Mouse (Mus musculus) embryonic facial prominence, embryonic 11.5 days (tissue): ENCODE data around the gene Klhdc1. TPM values are rescaled to one million over a fixed set of nuclear protein-coding genes. Genes with fewer than 3 reads are reported as not detected.

ENCODE experiments used
- ATAC-seq: fragments of 200-750 bp; cut with Nextera tagmentation; replicated peaks from 2 replicates; pipeline ENCODE4 v1.8.0; 2017; ENCODE audit warnings: low read depth; ENCODE audit not compliant: insufficient number of reproducible peaks, low FRiP score, low TSS enrichment
- DNase-seq: peaks from one replicate; pipeline ENCODE4 v3.0.0-alpha.2; 2015; ENCODE audit warnings: low spot score
- H3K27ac ChIP-seq: fragments of 300-500 bp; sonication (generic); replicated peaks from 2 replicates; pipeline ENCODE4 v1.5.1; 2014; ENCODE audit warnings: mild to moderate bottlenecking, low read depth, low read length, control low read depth
- H3K27me3 ChIP-seq: fragments of 300-500 bp; sonication (generic); 2 replicates; pipeline ENCODE4 v1.6.1; 2014; ENCODE audit warnings: mild to moderate bottlenecking, low read length, moderate library complexity, mixed read lengths; ENCODE audit not compliant: control insufficient read depth, insufficient read depth
- H3K36me3 ChIP-seq: fragments of 300-500 bp; sonication (generic); replicated peaks from 2 replicates; pipeline ENCODE4 v1.6.1; 2014; ENCODE audit warnings: low read depth, mild to moderate bottlenecking, low read length, moderate library complexity, mixed read lengths; ENCODE audit not compliant: control insufficient read depth, insufficient read depth
- H3K4me1 ChIP-seq: fragments of 300-500 bp; sonication (generic); 2 replicates; pipeline ENCODE4 v1.6.1; 2014; ENCODE audit warnings: low read length, mixed read lengths; ENCODE audit not compliant: control insufficient read depth, insufficient read depth
- H3K4me2 ChIP-seq: fragments of 300-500 bp; sonication (generic); 2 replicates; pipeline ENCODE4 v1.6.1; 2014; ENCODE audit warnings: low read depth, mild to moderate bottlenecking, control low read depth, low read length, moderate library complexity
- H3K4me3 ChIP-seq: fragments of 300-500 bp; sonication (generic); 2 replicates; pipeline ENCODE4 v1.5.1; 2014; ENCODE audit warnings: low read depth, low read length, control low read depth
- H3K9ac ChIP-seq: fragments of 300-500 bp; sonication (generic); replicated peaks from 2 replicates; pipeline ENCODE4 v1.6.1; 2014; ENCODE audit warnings: mild to moderate bottlenecking, control low read depth, low read length
- H3K9me3 ChIP-seq: fragments of 300-500 bp; sonication (generic); replicated peaks from 2 replicates; pipeline ENCODE4 v1.6.1; 2016; ENCODE audit warnings: mild to moderate bottlenecking, low read length, inconsistent platforms, mixed read lengths; ENCODE audit not compliant: control insufficient read depth
- WGBS: fragments of 180-500 bp; shearing (Covaris S2); extraction: QIAGEN DNeasy Blood & Tissue Kit; methylation state at CpG from one replicate; pipeline ENCODE4 v1.1.7; 2014; 5-methylcytosine and 5-hydroxymethylcytosine counted together
- polyA plus RNA-seq: library from polyadenylated mRNA; unstranded; fragments of >200 nt; fragmentation: Nextera tagmentation; extraction: Ambion mirVana; gene quantifications from 2 replicates; pipeline ENCODE4 v1.2.1, GENCODE M21; 2014

Klhdc1 gene
- polyA plus RNA-seq, 1 experiment from 2014 or later, result 4.6 TPM

DNA sequence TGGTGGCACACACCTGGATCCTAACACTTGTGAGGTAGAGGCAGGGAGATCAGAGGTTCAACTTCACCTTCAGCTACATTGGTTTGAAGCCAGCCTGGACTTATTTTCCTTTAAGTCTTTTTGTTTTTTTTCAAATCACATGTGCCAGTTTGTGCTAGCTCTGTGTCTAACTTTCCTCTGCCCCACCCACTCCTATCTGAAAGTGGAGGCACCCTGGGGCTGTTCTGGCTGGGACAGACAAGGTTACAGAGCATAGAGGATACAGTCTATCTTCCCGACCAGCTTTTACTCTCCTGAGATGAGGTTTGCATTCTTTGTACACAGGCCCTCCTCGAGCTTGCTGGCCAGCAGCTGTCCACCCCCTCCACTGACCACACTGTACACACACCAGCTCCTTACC, 52.8 kb downstream of the Klhdc1 start:
- Histone ChIP-seq H3K9ac (no peak overlapping the region), H3K4me2 (no peak overlapping the region), H3K27me3 (no peaks in the 10 kb centered on the region), H3K27ac (no peak overlapping the region), H3K4me3 (no peak overlapping the region), H3K4me1 (no peaks in the 10 kb centered on the region; the same call in 1 of the 2 replicates), H3K36me3 (no peaks in the 10 kb centered on the region), H3K9me3 (no peaks in the 10 kb centered on the region)
- 52% methylated on average over 2 of the region's 2 CpGs for WGBS
- no peak for DNase-seq
- no peak for ATAC-seq

GRCm38 (mm10) chr12:69294936-69295335, 54.0 kb downstream of the Klhdc1 start:
- Histone ChIP-seq H3K4me3 (no peak overlapping the region), H3K36me3 (no peaks in the 10 kb centered on the region), H3K9me3 (no peaks in the 10 kb centered on the region), H3K27me3 (no peaks in the 10 kb centered on the region), H3K9ac (no peak overlapping the region), H3K27ac (no peak overlapping the region), H3K4me1 (no peaks in the 10 kb centered on the region; the same call in 1 of the 2 replicates), H3K4me2 (no peak overlapping the region)
- no peak for ATAC-seq
- WGBS, result 86% methylated on average over 2 of the region's 2 CpGs
- DNase-seq, result no peak

DNA sequence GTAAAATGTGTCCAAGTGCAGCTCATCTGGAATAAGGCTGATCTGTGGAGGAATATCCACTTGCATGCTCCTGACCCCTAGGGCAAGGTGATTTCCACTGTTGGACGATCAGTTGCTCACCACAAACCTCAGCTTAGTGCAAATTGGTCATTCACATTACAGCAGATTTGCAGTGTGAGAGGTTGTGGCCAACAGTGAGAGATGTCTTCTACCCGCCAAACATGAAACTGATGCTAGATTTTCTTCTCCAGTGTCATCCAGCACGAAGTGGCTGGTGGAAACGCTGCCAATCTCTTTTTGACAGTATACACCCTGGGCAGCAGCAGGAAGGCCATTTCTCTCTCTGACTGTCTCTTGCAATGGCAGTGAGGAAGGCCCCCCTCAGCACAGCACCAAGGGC, 54.7 kb downstream of the Klhdc1 start:
- WGBS, result 80% methylated on average over 4 of the region's 4 CpGs
- Histone ChIP-seq H3K9ac (peak overlapping the region; percentile 99), H3K27ac (no peak overlapping the region), H3K4me1 (no peaks in the 10 kb centered on the region; the same call in 1 of the 2 replicates), H3K4me3 (peak overlapping the region; percentile 95; the same call in 1 of the 2 replicates), H3K9me3 (no peaks in the 10 kb centered on the region), H3K4me2 (no peak overlapping the region; the same call in 1 of the 2 replicates), H3K27me3 (no peaks in the 10 kb centered on the region), H3K36me3 (no peaks in the 10 kb centered on the region)
- no peak for ATAC-seq
- no peak for DNase-seq

- Histone ChIP-seq H3K36me3 (no peaks in the 10 kb centered on the region; the same call in 1 of the 2 replicates), H3K9me3 (no peaks in the 10 kb centered on the region), H3K4me1 (no peaks in the 10 kb centered on the region; the same call in 1 of the 2 replicates), H3K27ac (peak within 1 kb of the TSS; percentile 96), H3K9ac (peak within 1 kb of the TSS; percentile 99), H3K4me3 (peak within 1 kb of the TSS; percentile 95), H3K4me2 (peak within 1 kb of the TSS; percentile 71), H3K27me3 (no peaks in the 10 kb centered on the region)
- peak; percentile 90 for DNase-seq
- ATAC-seq, result peak; percentile 95
- WGBS, result under 1% methylated on average over 86 of the region's 98 CpGs
Measured at GRCm38 (mm10) chr12:69296511-69297410, 55.8 kb downstream of the Klhdc1 start, which contains the start of gene Klhdc2. TSS of gene Klhdc2 (plus strand) at chr12:69296681.

DNA sequence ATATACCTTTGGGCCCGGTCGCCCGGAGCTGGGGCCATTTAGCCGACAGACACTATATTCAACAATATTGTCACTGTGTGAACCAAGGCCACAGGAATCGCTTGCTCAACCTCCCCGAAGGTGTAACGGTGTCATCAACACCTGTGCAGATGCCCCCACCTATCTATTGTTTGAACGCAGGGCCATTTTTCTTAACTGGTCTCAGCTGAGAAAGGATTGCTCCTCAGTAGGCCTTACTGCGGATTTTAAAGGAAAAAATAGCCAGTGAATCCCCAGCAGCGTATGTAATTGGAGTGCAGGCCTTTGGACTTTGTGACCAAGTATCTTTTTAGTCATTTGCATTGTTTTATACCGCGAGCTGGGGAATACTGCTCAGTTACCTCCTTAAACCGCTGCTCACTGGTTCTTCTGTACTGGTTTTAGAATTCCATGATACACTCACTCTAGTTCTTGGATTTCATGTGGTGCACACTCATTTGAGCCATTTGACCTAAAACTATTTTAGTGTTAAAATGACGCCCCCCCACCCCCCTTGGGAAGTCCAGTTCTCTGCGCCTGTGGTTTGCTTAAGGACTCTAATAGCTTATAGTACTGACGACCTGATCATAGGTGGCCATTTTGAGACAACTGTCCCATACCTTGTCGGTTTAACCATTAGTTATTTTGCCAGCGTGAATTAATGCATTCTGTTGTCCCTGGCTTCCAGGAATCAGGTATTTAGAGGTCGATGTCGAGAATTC, 56.6 kb downstream of the Klhdc1 start:
- peak overlapping the region; percentile 96; the same call in 1 of the 2 replicates for H3K27ac ChIP-seq

GRCm38 (mm10) chr12:69298281-69298680, 57.3 kb downstream of the Klhdc1 start:
- no peak for ATAC-seq
- Histone ChIP-seq H3K4me2 (peak overlapping the region; percentile 4; the same call in 1 of the 2 replicates), H3K9ac (no peak overlapping the region), H3K27me3 (no peaks in the 10 kb centered on the region), H3K4me3 (peak overlapping the region; percentile 8; the same call in 1 of the 2 replicates), H3K4me1 (no peaks in the 10 kb centered on the region; the same call in 1 of the 2 replicates), H3K9me3 (no peaks in the 10 kb centered on the region), H3K27ac (no peak overlapping the region), H3K36me3 (no peaks in the 10 kb centered on the region; the same call in 1 of the 2 replicates)
- DNase-seq, result no peak
- 92% methylated on average over 4 of the region's 4 CpGs for WGBS

More for the DNA sequence above, 56.6 kb downstream of the Klhdc1 start:
- Histone ChIP-seq H3K27me3 (no peaks in the 10 kb centered on the region), H3K9ac (peak overlapping the region; percentile 99), H3K4me1 (no peaks in the 10 kb centered on the region; the same call in 1 of the 2 replicates), H3K36me3 (no peaks in the 10 kb centered on the region; the same call in 1 of the 2 replicates), H3K9me3 (no peaks in the 10 kb centered on the region), H3K4me3 (peak overlapping the region; percentile 95), H3K4me2 (peak overlapping the region; percentile 71)
- WGBS, result 21% methylated on average over 20 of the region's 20 CpGs
- DNase-seq (peak; percentile 35), ATAC-seq (no peak)

DNA sequence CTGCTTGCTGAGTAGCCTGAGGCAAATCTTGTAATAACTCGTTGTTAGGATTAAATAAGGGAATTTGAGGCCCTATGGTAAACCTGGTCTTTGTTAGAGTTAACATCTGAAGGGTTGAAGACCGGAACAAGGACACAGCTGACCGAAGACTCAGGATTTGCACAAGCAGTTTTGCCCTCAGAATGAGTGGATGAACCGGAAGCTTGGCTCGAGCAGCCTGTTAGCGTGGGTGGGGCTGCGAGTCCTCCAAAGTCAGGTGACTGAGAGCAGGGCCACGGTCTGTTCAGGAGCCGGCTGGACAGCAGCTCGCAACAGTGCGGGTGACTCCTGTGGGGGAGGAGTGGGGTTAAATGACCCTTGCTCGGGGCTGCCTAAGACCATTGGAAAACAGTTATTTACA, 58.3 kb downstream of the Klhdc1 start:
- H3K27me3 ChIP-seq, result no peaks in the 10 kb centered on the region
- no peaks in the 10 kb centered on the region; the same call in 1 of the 2 replicates for H3K4me1 ChIP-seq
- H3K4me2 ChIP-seq, result no peak overlapping the region; the same call in 1 of the 2 replicates
- ATAC-seq (no peak), DNase-seq (peak; percentile 22)
- no peaks in the 10 kb centered on the region; the same call in none of the 2 replicates for H3K36me3 ChIP-seq
- no peak overlapping the region for H3K27ac ChIP-seq
- no peaks in the 10 kb centered on the region for H3K9me3 ChIP-seq
- H3K9ac ChIP-seq, result no peak overlapping the region
- 49% methylated on average over 12 of the region's 12 CpGs for WGBS
- no peak overlapping the region for H3K4me3 ChIP-seq
